Mouse (Mus musculus) brain, adult 10 weeks (tissue): ENCODE measurements around the gene Gbe1. TPM values are rescaled to one million over a fixed set of nuclear protein-coding genes. Genes with fewer than 3 reads are reported as not detected.

Experiments
- polyA plus RNA-seq: library from polyadenylated mRNA; stranded (reverse); fragments of 350-450 nt; fragmentation: Illumina TruSeq; extraction: RNeasy Lipid Tissue Mini Kit (QIAGEN cat#74804); gene quantifications from one replicate; pipeline ENCODE4 v1.2.3, GENCODE M21; 2015; ENCODE audit warnings: low read depth, low replicate concordance

The Gbe1 gene
- polyA plus RNA-seq, result 12.9 TPM

GRCm38 (mm10) chr16:70313886-70314577, at the start of gene Gbe1:
Gene Gbe1, plus strand, starts transcription at chr16:70313949.

